Mouse (Mus musculus) neural tube, embryonic 15.5 days (tissue): Measurements from ENCODE around the gene Nob1. TPM values are rescaled to one million over a fixed set of nuclear protein-coding genes. Genes with fewer than 3 reads are reported as not detected.
A peak's percentile ranks its signal among the peaks of the same experiment; 100 is the strongest.

Experiments used
- ATAC-seq: fragments of 200-750 bp; cut with Nextera tagmentation; 2 replicates; pipeline ENCODE4 v1.8.0; 2017; ENCODE audit warnings: mild to moderate bottlenecking, moderate TSS enrichment, moderate library complexity; ENCODE audit not compliant: low FRiP score
- H3K27ac ChIP-seq: fragments of 300-500 bp; sonication (generic); replicated peaks from 2 replicates; pipeline ENCODE4 v1.5.1; 2015; ENCODE audit warnings: mild to moderate bottlenecking, inconsistent platforms
- H3K27me3 ChIP-seq: fragments of 300-500 bp; sonication (generic); replicated peaks from 2 replicates; pipeline ENCODE4 v1.6.1; 2015; ENCODE audit warnings: inconsistent platforms
- H3K36me3 ChIP-seq: fragments of 300-500 bp; sonication (generic); 2 replicates; pipeline ENCODE4 v1.6.1; 2015; ENCODE audit warnings: inconsistent platforms
- H3K4me1 ChIP-seq: fragments of 300-500 bp; sonication (generic); 2 replicates; pipeline ENCODE4 v1.6.1; 2015; ENCODE audit warnings: inconsistent platforms
- H3K4me2 ChIP-seq: fragments of 300-500 bp; sonication (generic); 2 replicates; pipeline ENCODE4 v1.6.1; 2015; ENCODE audit warnings: inconsistent platforms, mild to moderate bottlenecking, moderate library complexity
- H3K4me3 ChIP-seq: fragments of 300-500 bp; sonication (generic); replicated peaks from 2 replicates; pipeline ENCODE4 v1.5.1; 2015; ENCODE audit warnings: mild to moderate bottlenecking, inconsistent platforms
- H3K9ac ChIP-seq: fragments of 300-500 bp; sonication (generic); replicated peaks from 2 replicates; pipeline ENCODE4 v1.6.1; 2015; ENCODE audit warnings: mild to moderate bottlenecking, inconsistent platforms
- H3K9me3 ChIP-seq: fragments of 300-500 bp; sonication (generic); replicated peaks from 2 replicates; pipeline ENCODE4 v1.6.1; 2016; ENCODE audit warnings: inconsistent platforms
- WGBS: fragments of 180-500 bp; shearing (Covaris S2); methylation state at CpG from one replicate; pipeline ENCODE4 v1.1.7; 2015; ENCODE audit warnings: mixed read lengths; 5-methylcytosine and 5-hydroxymethylcytosine counted together
- polyA plus RNA-seq: library from polyadenylated mRNA; unstranded; fragments of >200 nt; fragmentation: Nextera tagmentation; extraction: Ambion mirVana; gene quantifications from 2 replicates; pipeline ENCODE4 v1.2.1, GENCODE M21; 2015

The Nob1 gene
- polyA plus RNA-seq, 1 experiment from 2014 or later, result 64.2 TPM

DNA sequence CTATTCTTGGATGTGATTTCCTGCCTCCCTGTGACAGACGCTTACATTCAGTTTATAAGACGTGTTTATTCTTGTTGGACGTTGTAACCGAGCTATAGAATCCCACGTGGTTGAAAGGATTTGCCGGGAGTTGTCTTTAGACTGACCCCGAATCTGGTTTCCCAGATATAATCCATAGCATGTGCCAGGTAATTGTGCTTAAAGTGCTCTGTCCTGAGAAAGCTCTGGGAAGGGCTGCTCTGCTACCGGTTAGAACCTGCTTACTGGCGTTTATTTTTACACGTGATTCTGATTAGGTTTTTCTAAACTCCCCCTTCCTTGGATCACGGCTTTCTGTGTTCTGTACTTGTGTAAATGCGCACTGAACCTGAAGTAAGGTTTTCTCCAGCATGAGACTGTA is 27.2 kb downstream of the Nob1 start:
- WGBS, result 73% methylated on average over 12 of the region's 12 CpGs
- Histone ChIP-seq H3K9ac (no peak overlapping the region), H3K27ac (no peak overlapping the region), H3K4me3 (no peak overlapping the region), H3K27me3 (no peaks in the 10 kb centered on the region), H3K4me2 (no peak overlapping the region), H3K36me3 (no peaks in the 10 kb centered on the region), H3K9me3 (no peaks in the 10 kb centered on the region), H3K4me1 (peaks cover 5% of the 10 kb centered on the region)
- no peak for ATAC-seq

DNA sequence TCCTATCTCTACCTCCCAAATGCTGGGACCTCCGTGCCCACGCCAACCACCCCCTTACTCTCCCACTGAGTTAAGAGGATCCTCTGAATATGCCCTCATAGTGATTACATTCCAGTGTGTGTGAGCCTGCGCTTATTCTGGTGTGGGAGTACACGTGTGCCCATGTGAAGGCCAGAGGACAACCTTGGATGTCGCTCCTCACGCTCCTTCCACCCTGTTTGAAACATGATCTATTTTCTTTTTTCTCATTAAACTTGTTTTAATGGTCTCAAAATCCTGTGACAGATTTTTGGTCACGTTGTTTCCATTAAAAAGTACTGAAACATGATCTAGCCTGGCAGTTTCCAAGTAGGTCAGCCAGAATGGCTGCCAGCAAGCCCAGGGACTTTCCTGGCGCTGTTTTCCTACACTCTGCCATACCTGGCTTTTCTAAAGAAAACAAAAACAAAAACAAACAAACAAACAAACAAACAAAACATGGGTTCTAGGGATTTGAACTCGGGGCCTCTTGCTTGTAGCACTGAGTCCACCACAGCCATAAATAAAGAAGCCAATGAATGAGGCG is 28.7 kb downstream of the Nob1 start:
- no peaks in the 10 kb centered on the region for H3K4me1 ChIP-seq
- H3K4me2 ChIP-seq, result no peak overlapping the region
- no peaks in the 10 kb centered on the region for H3K27me3 ChIP-seq
- H3K36me3 ChIP-seq, result no peaks in the 10 kb centered on the region
- WGBS, result 92% methylated on average over 10 of the region's 10 CpGs
- no peak overlapping the region for H3K4me3 ChIP-seq
- no peak for ATAC-seq
- no peak overlapping the region for H3K9ac ChIP-seq
- H3K9me3 ChIP-seq, result no peaks in the 10 kb centered on the region
- no peak overlapping the region for H3K27ac ChIP-seq

DNA sequence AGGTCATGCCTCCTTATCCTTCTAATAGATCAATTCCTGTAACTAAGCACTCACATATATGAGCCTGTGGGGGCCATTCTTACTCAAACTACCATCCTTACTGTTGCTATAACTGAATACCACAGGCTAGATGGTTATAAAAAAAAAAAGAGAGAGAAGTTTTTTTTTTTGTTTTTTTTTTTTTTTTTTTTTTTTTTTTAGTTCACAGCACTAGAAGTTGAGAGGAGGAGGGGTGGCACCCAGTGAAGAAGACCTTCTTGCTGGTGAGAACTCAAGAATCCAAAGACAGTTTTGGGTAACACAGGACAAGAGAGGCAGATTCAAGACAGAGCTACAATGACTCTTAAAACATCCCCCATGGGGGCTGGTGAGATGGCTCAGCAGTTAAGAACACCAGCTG is 29.5 kb downstream of the Nob1 start:
- Histone ChIP-seq H3K27me3 (no peaks in the 10 kb centered on the region), H3K27ac (no peak overlapping the region), H3K4me3 (no peak overlapping the region), H3K9me3 (no peaks in the 10 kb centered on the region), H3K9ac (no peak overlapping the region), H3K36me3 (no peaks in the 10 kb centered on the region), H3K4me2 (no peak overlapping the region), H3K4me1 (no peaks in the 10 kb centered on the region)
- no peak for ATAC-seq

- peaks cover 18% of the 10 kb centered on the region; the same call in 1 of the 2 replicates for H3K4me1 ChIP-seq
- no peak overlapping the region for H3K9ac ChIP-seq
- 69% methylated on average over 4 of the region's 4 CpGs for WGBS
- H3K27me3 ChIP-seq, result no peaks in the 10 kb centered on the region
- no peak overlapping the region for H3K4me3 ChIP-seq
- no peaks in the 10 kb centered on the region for H3K9me3 ChIP-seq
- ATAC-seq, result no peak
- no peak overlapping the region for H3K27ac ChIP-seq
- H3K4me2 ChIP-seq, result no peak overlapping the region
- no peaks in the 10 kb centered on the region for H3K36me3 ChIP-seq
Observed at GRCm38 (mm10) chr8:107391136-107391516, 33.7 kb downstream of the Nob1 start.

DNA sequence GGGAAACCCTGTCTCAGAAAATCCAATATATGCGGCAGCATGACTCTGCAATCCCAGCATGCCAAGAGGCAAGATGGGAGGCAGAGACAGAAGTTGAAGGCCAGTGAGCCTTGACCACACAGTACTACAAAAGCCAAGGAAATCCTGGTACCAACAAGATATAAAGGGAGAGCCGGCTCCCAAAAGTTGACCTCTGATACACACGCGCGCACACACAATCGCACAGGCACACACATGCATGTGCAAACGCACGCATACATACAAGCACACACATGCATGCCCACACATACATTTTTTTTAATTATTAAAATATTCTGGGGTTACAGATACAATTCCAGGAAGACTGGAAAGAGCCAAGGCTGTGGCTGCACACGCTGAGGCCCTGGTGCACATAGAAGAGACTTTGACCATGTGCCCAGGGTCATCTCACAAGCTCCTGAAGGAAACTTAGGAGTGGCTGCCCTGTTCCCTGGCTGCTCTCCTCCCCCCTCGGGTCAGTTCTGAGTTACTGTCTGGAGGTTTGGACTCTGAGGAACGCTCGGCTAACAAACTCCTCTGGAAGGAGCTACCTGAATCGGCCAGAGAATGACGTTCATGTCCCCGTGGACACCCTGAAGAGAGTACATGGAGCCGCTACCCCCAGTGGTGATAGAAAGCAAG is 34.2 kb downstream of the Nob1 start:
- H3K36me3 ChIP-seq, result no peaks in the 10 kb centered on the region
- H3K27ac ChIP-seq, result no peak overlapping the region
- H3K4me1 ChIP-seq, result peaks cover 18% of the 10 kb centered on the region; the same call in 1 of the 2 replicates
- no peak overlapping the region for H3K9ac ChIP-seq
- WGBS, result 93% methylated on average over 16 of the region's 16 CpGs
- H3K27me3 ChIP-seq, result no peaks in the 10 kb centered on the region
- no peaks in the 10 kb centered on the region for H3K9me3 ChIP-seq
- no peak overlapping the region for H3K4me3 ChIP-seq
- ATAC-seq, result no peak
- no peak overlapping the region for H3K4me2 ChIP-seq

DNA sequence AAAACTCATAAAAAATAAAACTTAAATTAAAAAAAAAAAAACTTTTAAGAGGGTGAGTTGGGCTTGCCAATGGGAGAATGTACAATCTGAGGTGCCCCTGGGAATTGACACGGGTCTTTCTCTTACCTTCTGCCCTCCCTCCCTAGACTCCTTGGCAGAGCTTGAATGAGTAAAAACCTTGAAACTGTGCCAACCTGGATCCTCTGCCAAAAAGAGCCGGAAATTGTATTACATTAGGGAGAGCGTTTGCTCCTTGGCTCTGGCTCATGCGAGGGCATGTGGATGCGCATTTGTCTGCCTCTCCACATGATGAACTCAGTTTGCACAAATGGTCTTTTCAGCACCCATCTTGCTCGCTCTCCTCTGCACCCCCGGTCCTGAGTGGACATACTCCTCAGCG is 35.3 kb downstream of the Nob1 start:
- Histone ChIP-seq H3K4me3 (no peak overlapping the region), H3K4me2 (no peak overlapping the region), H3K27me3 (no peaks in the 10 kb centered on the region), H3K36me3 (no peaks in the 10 kb centered on the region), H3K27ac (0 out of 2 replicates have a peak overlapping the region, but pooled peaks have one; percentile 18), H3K4me1 (peaks cover 18% of the 10 kb centered on the region; the same call in 1 of the 2 replicates), H3K9ac (no peak overlapping the region), H3K9me3 (no peaks in the 10 kb centered on the region)
- ATAC-seq, result no peak
- WGBS, result 59% methylated on average over 8 of the region's 8 CpGs

- WGBS, result 63% methylated on average over 5 of the region's 5 CpGs
- Histone ChIP-seq H3K27me3 (no peaks in the 10 kb centered on the region), H3K9me3 (no peaks in the 10 kb centered on the region), H3K27ac (no peak overlapping the region), H3K9ac (no peak overlapping the region), H3K36me3 (no peaks in the 10 kb centered on the region), H3K4me1 (peaks cover 18% of the 10 kb centered on the region; the same call in 1 of the 2 replicates), H3K4me2 (no peak overlapping the region), H3K4me3 (no peak overlapping the region)
- no peak for ATAC-seq
Observed at GRCm38 (mm10) chr8:107387861-107388260, 37.0 kb downstream of the Nob1 start.

DNA sequence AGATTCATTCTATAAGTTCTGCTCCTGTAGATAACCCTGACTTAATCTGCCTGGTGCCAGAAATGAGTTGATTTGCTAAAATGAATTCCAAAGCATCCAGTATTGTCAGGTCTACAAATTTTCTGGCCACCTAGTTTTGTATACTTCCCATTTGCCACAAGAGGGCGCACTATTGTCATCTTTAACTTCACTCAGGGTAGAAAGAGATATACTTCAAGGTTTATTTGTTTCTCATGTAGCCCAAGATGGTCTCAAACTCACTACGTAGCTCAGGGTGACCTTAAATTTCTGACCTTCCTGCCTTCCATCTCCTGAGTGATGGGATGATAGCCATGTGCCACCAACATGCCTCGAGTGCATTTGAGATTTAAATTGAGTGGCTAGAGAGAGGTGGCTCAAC is 38.2 kb downstream of the Nob1 start:
- no peaks in the 10 kb centered on the region for H3K27me3 ChIP-seq
- no peak overlapping the region for H3K27ac ChIP-seq
- H3K9me3 ChIP-seq, result no peaks in the 10 kb centered on the region
- no peak for ATAC-seq
- H3K9ac ChIP-seq, result no peak overlapping the region
- H3K4me1 ChIP-seq, result peaks cover 18% of the 10 kb centered on the region; the same call in 1 of the 2 replicates
- no peak overlapping the region for H3K4me3 ChIP-seq
- WGBS, result 32% methylated on average over 3 of the region's 3 CpGs
- H3K4me2 ChIP-seq, result no peak overlapping the region
- H3K36me3 ChIP-seq, result no peaks in the 10 kb centered on the region

GRCm38 (mm10) chr8:107386171-107386570 is 38.7 kb downstream of the Nob1 start:
- H3K9me3 ChIP-seq, result no peaks in the 10 kb centered on the region
- no peak overlapping the region for H3K9ac ChIP-seq
- H3K4me3 ChIP-seq, result no peak overlapping the region
- no peaks in the 10 kb centered on the region; the same call in 1 of the 2 replicates for H3K36me3 ChIP-seq
- no peak for ATAC-seq
- H3K4me2 ChIP-seq, result no peak overlapping the region
- H3K4me1 ChIP-seq, result peaks cover 18% of the 10 kb centered on the region; the same call in 1 of the 2 replicates
- no peak overlapping the region for H3K27ac ChIP-seq
- H3K27me3 ChIP-seq, result no peaks in the 10 kb centered on the region
- 53% methylated on average over 5 of the region's 5 CpGs for WGBS

DNA sequence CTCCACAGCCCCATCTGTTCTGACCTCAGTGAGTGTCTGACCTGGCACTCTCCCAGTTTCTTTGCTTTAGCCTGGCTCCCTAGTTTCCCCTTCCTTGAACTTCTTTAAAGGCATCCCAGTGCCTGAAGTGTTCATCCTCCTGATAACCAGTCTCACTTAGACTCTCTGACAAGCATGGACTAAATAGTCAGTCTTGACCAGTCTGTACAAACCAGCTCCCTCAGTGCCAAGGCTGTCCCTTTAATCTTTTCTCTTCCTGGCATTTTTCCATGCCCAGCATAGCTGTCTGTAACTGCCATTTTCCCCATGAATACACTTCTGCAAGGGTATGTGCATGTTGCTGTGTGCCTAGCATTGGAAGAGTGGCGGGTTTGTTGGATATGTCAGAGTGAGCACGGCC is 39.8 kb downstream of the Nob1 start:
- peaks cover 8% of the 10 kb centered on the region for H3K36me3 ChIP-seq
- H3K27me3 ChIP-seq, result no peaks in the 10 kb centered on the region
- H3K4me2 ChIP-seq, result no peak overlapping the region
- 93% methylated on average over 2 of the region's 2 CpGs for WGBS
- no peak for ATAC-seq
- H3K4me3 ChIP-seq, result no peak overlapping the region
- H3K4me1 ChIP-seq, result peaks cover 18% of the 10 kb centered on the region; the same call in 1 of the 2 replicates
- H3K9ac ChIP-seq, result no peak overlapping the region
- H3K9me3 ChIP-seq, result no peaks in the 10 kb centered on the region
- no peak overlapping the region for H3K27ac ChIP-seq

DNA sequence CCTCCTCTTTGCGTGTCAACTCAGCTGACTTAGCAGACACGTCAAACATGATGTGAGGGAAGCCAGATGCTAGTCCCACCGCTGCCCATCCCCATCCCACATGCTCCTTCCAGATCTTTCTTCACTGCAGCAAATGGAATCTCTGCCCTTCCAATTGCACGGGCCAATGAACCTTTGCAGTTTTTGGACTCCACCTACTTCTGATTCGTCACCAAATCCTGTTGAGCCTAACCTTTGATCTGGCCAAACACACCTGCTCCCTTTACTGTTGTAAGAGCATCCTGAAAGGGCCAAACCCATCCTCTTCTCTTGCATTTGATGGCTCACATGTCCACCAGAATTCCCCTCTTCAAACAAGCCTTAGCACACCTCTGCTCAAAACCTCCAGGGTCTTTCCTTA is 40.2 kb downstream of the Nob1 start:
- H3K27me3 ChIP-seq, result no peaks in the 10 kb centered on the region
- H3K4me2 ChIP-seq, result no peak overlapping the region
- ATAC-seq, result no peak
- H3K27ac ChIP-seq, result no peak overlapping the region
- H3K9ac ChIP-seq, result no peak overlapping the region
- H3K9me3 ChIP-seq, result no peaks in the 10 kb centered on the region
- H3K4me1 ChIP-seq, result peaks cover 14% of the 10 kb centered on the region; the same call in 1 of the 2 replicates
- H3K4me3 ChIP-seq, result no peak overlapping the region
- WGBS, result 69% methylated on average over 5 of the region's 5 CpGs
- H3K36me3 ChIP-seq, result peaks cover 11% of the 10 kb centered on the region

DNA sequence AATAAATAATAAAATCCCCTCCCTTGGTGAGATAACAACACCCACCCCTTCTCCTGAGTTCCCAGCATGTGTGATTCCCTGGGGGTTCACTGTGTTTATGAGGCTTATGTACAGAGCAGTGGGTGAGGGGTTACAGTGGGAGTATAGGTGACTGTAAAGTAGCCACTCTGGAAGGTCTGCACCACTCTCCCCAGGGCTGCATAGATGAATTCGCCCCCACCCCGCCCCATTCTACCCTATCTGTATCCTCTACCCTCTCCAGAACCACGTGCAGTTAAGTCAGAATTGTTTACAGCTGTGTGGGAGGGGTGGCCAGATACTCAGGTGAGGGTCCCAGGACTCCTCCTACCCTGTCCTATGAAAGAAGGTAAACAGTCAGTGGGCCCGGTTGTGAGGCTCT is 42.0 kb downstream of the Nob1 start:
- Histone ChIP-seq H3K4me1 (no peaks in the 10 kb centered on the region), H3K36me3 (peaks cover 24% of the 10 kb centered on the region), H3K27ac (no peak overlapping the region), H3K4me3 (no peak overlapping the region), H3K9ac (no peak overlapping the region), H3K4me2 (no peak overlapping the region), H3K9me3 (no peaks in the 10 kb centered on the region), H3K27me3 (no peaks in the 10 kb centered on the region)
- no peak for ATAC-seq
- 81% methylated on average over 4 of the region's 4 CpGs for WGBS
